Mouse (Mus musculus) heart, embryonic 16.5 days (tissue): ENCODE measurements around the gene Tbc1d4. TPM values are rescaled to one million over a fixed set of nuclear protein-coding genes. Genes with fewer than 3 reads are reported as not detected.

Source experiments
- ATAC-seq: fragments of 200-750 bp; cut with Nextera tagmentation; replicated peaks from 2 replicates; pipeline ENCODE4 v1.8.0; 2017; ENCODE audit warnings: moderate number of reproducible peaks; ENCODE audit not compliant: insufficient read depth, low FRiP score; ENCODE audit errors: extremely low read depth
- H3K27ac ChIP-seq: fragments of 300-500 bp; sonication (generic); 2 replicates; pipeline ENCODE4 v1.5.1; 2014; ENCODE audit warnings: mild to moderate bottlenecking, low read length, control low read depth, moderate library complexity
- H3K27me3 ChIP-seq: fragments of 300-500 bp; sonication (generic); 2 replicates; pipeline ENCODE4 v1.6.1; 2014; ENCODE audit warnings: low read length, mixed read lengths; ENCODE audit not compliant: control insufficient read depth, insufficient read depth
- H3K36me3 ChIP-seq: fragments of 300-500 bp; sonication (generic); 2 replicates; pipeline ENCODE4 v1.6.1; 2014; ENCODE audit not compliant: control insufficient read depth, insufficient read depth
- H3K4me1 ChIP-seq: fragments of 300-500 bp; sonication (generic); 2 replicates; pipeline ENCODE4 v1.6.1; 2014; ENCODE audit warnings: low read length, mixed read lengths; ENCODE audit not compliant: control insufficient read depth, insufficient read depth
- H3K4me2 ChIP-seq: fragments of 300-500 bp; sonication (generic); 2 replicates; pipeline ENCODE4 v1.6.1; 2014; ENCODE audit warnings: low read depth, mild to moderate bottlenecking, control low read depth, low read length
- H3K4me3 ChIP-seq: fragments of 300-500 bp; sonication (generic); 2 replicates; pipeline ENCODE4 v1.5.1; 2014; ENCODE audit warnings: mild to moderate bottlenecking, control low read depth, low read length
- H3K9ac ChIP-seq: fragments of 300-500 bp; sonication (generic); 2 replicates; pipeline ENCODE4 v1.6.1; 2014; ENCODE audit warnings: low read length, control low read depth
- H3K9me3 ChIP-seq: fragments of 300-500 bp; sonication (generic); replicated peaks from 2 replicates; pipeline ENCODE4 v1.6.1; 2016; ENCODE audit warnings: low read length; ENCODE audit not compliant: control insufficient read depth
- WGBS: fragments of 180-500 bp; shearing (Covaris S2); extraction: QIAGEN DNeasy Blood & Tissue Kit; methylation state at CpG from one replicate; pipeline ENCODE4 v1.1.7; 2014; 5-methylcytosine and 5-hydroxymethylcytosine counted together
- polyA plus RNA-seq: library from polyadenylated mRNA; unstranded; fragments of >200 nt; fragmentation: Nextera tagmentation; extraction: Ambion mirVana; gene quantifications from 2 replicates; pipeline ENCODE4 v1.2.1, GENCODE M21; 2015

Gene Tbc1d4
- polyA plus RNA-seq, 1 experiment from 2014 or later, result 25.9 TPM

- H3K4me2 ChIP-seq, result no peak overlapping the region
- ATAC-seq, result no peak
- H3K4me1 ChIP-seq, result peaks cover 29% of the 10 kb centered on the region
- no peaks in the 10 kb centered on the region for H3K9me3 ChIP-seq
- H3K27ac ChIP-seq, result no peak overlapping the region
- 75% methylated on average over 3 of the region's 3 CpGs for WGBS
- H3K27me3 ChIP-seq, result no peaks in the 10 kb centered on the region
- no peaks in the 10 kb centered on the region for H3K36me3 ChIP-seq
- no peak overlapping the region for H3K4me3 ChIP-seq
- H3K9ac ChIP-seq, result no peak overlapping the region
These were observed 49.5 kb downstream of the Tbc1d4 start for GRCm38 (mm10) chr14:101559446-101559845.

- H3K9ac ChIP-seq, result no peak overlapping the region
- no peak overlapping the region for H3K4me2 ChIP-seq
- 86% methylated on average over 20 of the region's 20 CpGs for WGBS
- ATAC-seq, result no peak
- no peaks in the 10 kb centered on the region for H3K9me3 ChIP-seq
- peaks cover 2% of the 10 kb centered on the region; the same call in 1 of the 2 replicates for H3K4me1 ChIP-seq
- H3K27ac ChIP-seq, result no peak overlapping the region
- no peaks in the 10 kb centered on the region for H3K27me3 ChIP-seq
- H3K36me3 ChIP-seq, result no peaks in the 10 kb centered on the region
- no peak overlapping the region for H3K4me3 ChIP-seq
These were observed 60.0 kb downstream of the Tbc1d4 start for GRCm38 (mm10) chr14:101548885-101549573.

GRCm38 (mm10) chr14:101541863-101542262 lies 67.1 kb downstream of the Tbc1d4 start:
- no peak overlapping the region for H3K4me2 ChIP-seq
- no peak overlapping the region for H3K9ac ChIP-seq
- no peak for ATAC-seq
- H3K4me3 ChIP-seq, result no peak overlapping the region
- H3K36me3 ChIP-seq, result no peaks in the 10 kb centered on the region
- no peak overlapping the region for H3K27ac ChIP-seq
- 63% methylated on average over 9 of the region's 9 CpGs for WGBS
- H3K4me1 ChIP-seq, result peaks cover 8% of the 10 kb centered on the region; the same call in 1 of the 2 replicates
- no peaks in the 10 kb centered on the region for H3K9me3 ChIP-seq
- H3K27me3 ChIP-seq, result no peaks in the 10 kb centered on the region

- WGBS, result 87% methylated on average over 5 of the region's 5 CpGs
- no peak overlapping the region for H3K27ac ChIP-seq
- ATAC-seq, result no peak
- no peaks in the 10 kb centered on the region for H3K36me3 ChIP-seq
- H3K4me1 ChIP-seq, result peaks cover 8% of the 10 kb centered on the region; the same call in 1 of the 2 replicates
- no peak overlapping the region for H3K9ac ChIP-seq
- H3K27me3 ChIP-seq, result no peaks in the 10 kb centered on the region
- H3K4me2 ChIP-seq, result no peak overlapping the region
- no peak overlapping the region for H3K4me3 ChIP-seq
- no peaks in the 10 kb centered on the region for H3K9me3 ChIP-seq
These were observed 67.8 kb downstream of the Tbc1d4 start for GRCm38 (mm10) chr14:101541141-101541540.

GRCm38 (mm10) chr14:101540466-101540865 lies 68.5 kb downstream of the Tbc1d4 start:
- 94% methylated on average over 3 of the region's 3 CpGs for WGBS
- H3K4me3 ChIP-seq, result no peak overlapping the region
- H3K4me1 ChIP-seq, result peaks cover 8% of the 10 kb centered on the region; the same call in 1 of the 2 replicates
- H3K27ac ChIP-seq, result no peak overlapping the region
- H3K36me3 ChIP-seq, result no peaks in the 10 kb centered on the region
- H3K9me3 ChIP-seq, result no peaks in the 10 kb centered on the region
- no peak overlapping the region for H3K9ac ChIP-seq
- no peak for ATAC-seq
- no peak overlapping the region for H3K4me2 ChIP-seq
- H3K27me3 ChIP-seq, result no peaks in the 10 kb centered on the region

GRCm38 (mm10) chr14:101537906-101538305 lies 71.1 kb downstream of the Tbc1d4 start:
- no peak overlapping the region for H3K4me3 ChIP-seq
- WGBS, result 36% methylated on average over 2 of the region's 2 CpGs
- no peaks in the 10 kb centered on the region for H3K9me3 ChIP-seq
- H3K4me2 ChIP-seq, result no peak overlapping the region
- H3K4me1 ChIP-seq, result peaks cover 7% of the 10 kb centered on the region; the same call in 1 of the 2 replicates
- H3K27me3 ChIP-seq, result no peaks in the 10 kb centered on the region
- no peak overlapping the region for H3K9ac ChIP-seq
- H3K27ac ChIP-seq, result peak overlapping the region; percentile 39
- no peaks in the 10 kb centered on the region for H3K36me3 ChIP-seq
- ATAC-seq, result peak; percentile 41; the same call in 1 of the 2 replicates

- no peak for ATAC-seq
- Histone ChIP-seq H3K27me3 (no peaks in the 10 kb centered on the region), H3K4me3 (no peak overlapping the region), H3K36me3 (no peaks in the 10 kb centered on the region), H3K4me1 (peaks cover 12% of the 10 kb centered on the region), H3K9ac (no peak overlapping the region), H3K4me2 (no peak overlapping the region), H3K27ac (no peak overlapping the region), H3K9me3 (no peaks in the 10 kb centered on the region)
- WGBS, result 69% methylated on average over 1 of the region's 1 CpGs
These were observed 71.6 kb downstream of the Tbc1d4 start for GRCm38 (mm10) chr14:101537413-101537812.

- Histone ChIP-seq H3K27me3 (no peaks in the 10 kb centered on the region), H3K27ac (peak overlapping the region; percentile 92), H3K4me2 (peak overlapping the region; percentile 54), H3K36me3 (no peaks in the 10 kb centered on the region), H3K9ac (peak overlapping the region; percentile 56), H3K9me3 (no peaks in the 10 kb centered on the region), H3K4me1 (peaks cover 18% of the 10 kb centered on the region), H3K4me3 (no peak overlapping the region)
- peak; percentile 64 for ATAC-seq
- WGBS, result 30% methylated on average over 7 of the region's 7 CpGs
These were observed 76.8 kb downstream of the Tbc1d4 start for GRCm38 (mm10) chr14:101532090-101532695.

- H3K9ac ChIP-seq, result no peak overlapping the region
- H3K27me3 ChIP-seq, result no peaks in the 10 kb centered on the region
- H3K4me2 ChIP-seq, result no peak overlapping the region
- peaks cover 20% of the 10 kb centered on the region for H3K4me1 ChIP-seq
- no peaks in the 10 kb centered on the region for H3K36me3 ChIP-seq
- no peaks in the 10 kb centered on the region for H3K9me3 ChIP-seq
- no peak for ATAC-seq
- WGBS, result 55% methylated on average over 2 of the region's 2 CpGs
- H3K4me3 ChIP-seq, result no peak overlapping the region
- H3K27ac ChIP-seq, result no peak overlapping the region
These were observed 78.5 kb downstream of the Tbc1d4 start for GRCm38 (mm10) chr14:101530455-101530854.
